Mouse (Mus musculus) kidney, adult 2 months (tissue): ENCODE results near the gene Kif21b.

Experiments
- CTCF ChIP-seq: fragments of 200-500 bp; conservative IDR thresholded peaks from 2 replicates; pipeline ENCODE4 v1.5.1; 2011; ENCODE audit warnings: low read depth, mild to moderate bottlenecking, control low read depth, low read length, moderate library complexity, mixed read lengths; ENCODE audit not compliant: insufficient read depth, insufficient read length
- POLR2A ChIP-seq: fragments of 200-500 bp; IDR thresholded peaks from one replicate; pipeline ENCODE4 v1.6.1; 2011; ENCODE audit warnings: low read depth, low read length, control low read depth

DNA sequence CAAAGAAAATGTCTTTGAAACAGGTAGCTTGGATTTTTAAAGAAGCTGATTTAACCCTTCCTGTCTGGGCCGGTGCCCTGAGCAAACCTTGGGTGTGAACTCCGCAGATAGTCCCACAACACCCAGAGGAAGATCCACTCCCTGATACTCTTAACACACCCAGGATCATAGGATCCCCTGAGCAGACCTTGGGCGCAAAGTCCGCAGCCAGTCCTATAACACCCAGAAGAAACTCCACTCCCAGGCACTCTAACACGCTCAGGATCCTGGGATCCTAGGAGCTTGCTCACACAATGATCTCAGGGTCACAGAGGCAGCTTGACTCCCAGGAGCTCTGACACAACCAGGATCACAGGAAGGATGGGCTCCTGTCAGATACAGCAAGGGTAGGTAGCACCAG is 58.8 kb downstream of the Kif21b start:
- no peak for TF ChIP-seq CTCF
- TF ChIP-seq POLR2A = no peak
